Mouse (Mus musculus): ENCODE data around the gene Ttc13. TPM values are rescaled to one million over a fixed set of nuclear protein-coding genes. Genes with fewer than 3 reads are reported as not detected.

The Ttc13 gene
- total and polyA plus RNA-seq, 3 experiments = 9.2 to 35.5 (median 35.1) TPM

DNA sequence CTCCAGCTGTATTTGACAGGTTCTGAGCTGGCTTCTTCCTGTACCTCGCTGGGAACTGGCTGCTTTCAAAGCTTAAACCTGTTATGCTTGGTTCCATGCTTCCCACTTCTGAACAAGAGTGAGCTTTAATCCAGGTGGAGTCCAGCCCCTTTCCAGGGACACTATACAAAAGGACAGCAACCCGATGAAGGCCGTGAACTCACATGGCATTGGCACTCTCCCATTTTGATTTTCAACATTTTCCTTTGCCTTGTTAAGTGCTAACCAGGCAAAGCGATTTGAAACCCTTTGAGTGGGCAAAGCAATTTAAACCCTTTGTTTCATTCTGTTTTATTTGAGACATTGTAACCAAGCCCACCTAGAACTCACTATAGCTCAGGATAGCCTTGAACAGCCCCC lies 33.0 kb upstream of the Ttc13 start:
- TF ChIP-seq GATA1 (IDR thresholded peaks at IDR 0.05; ENCODE audit: borderline replicate concordance, low read length) (no peak), POLR2AphosphoS5 (IDR thresholded peaks at IDR 0.05; ENCODE audit: insufficient replicate concordance, low read depth, low read length) (no peak), GATA2 (IDR thresholded peaks at IDR 0.05; ENCODE audit: borderline replicate concordance, low read depth, low read length) (no peak), TAL1 (conservative IDR thresholded peaks at IDR 0.05; ENCODE audit: low read depth, low read length) (no peak), CTCF (IDR thresholded peaks at IDR 0.05; ENCODE audit: low read depth, low read length) (no peak)
- peaks cover 19% of the 10 kb centered on the region; the same call in 1 of the 2 replicates for H3K27me3 ChIP-seq (ENCODE audit: insufficient read depth, low read length)

DNA sequence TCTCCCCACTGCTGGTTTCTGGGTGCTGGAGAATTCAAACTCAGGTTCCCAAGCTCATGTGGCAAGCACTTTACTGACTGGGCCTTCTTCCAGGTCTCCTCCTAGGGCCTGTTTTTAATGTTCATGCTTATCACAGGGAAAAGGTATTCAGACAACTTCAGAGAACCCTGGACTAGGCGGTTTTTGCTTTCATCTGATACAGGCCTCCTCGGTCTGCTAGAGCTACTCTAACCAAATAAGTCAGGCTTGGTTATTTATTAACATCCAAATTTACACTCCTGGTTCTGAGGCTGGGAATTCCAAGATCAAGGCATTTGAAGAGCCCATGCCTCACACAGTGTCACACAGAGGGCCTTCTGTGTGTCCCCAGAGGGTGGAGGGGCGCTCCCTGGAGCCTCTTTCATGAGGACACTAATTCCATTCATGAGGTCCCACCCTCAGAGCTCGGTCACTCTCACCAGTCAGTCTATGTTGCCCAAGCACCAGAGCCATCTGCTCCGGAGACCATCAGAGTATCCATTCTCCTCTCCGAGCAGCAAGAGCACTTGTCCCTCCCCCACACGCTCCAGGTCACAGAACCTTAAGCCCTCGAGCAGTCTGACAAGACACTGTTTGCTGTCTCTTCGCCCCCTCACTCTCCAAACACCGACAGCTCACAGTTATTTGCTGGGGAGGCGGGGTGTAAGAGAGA lies 32.5 kb upstream of the Ttc13 start:
- Histone ChIP-seq H3K27me3 (ENCODE audit: insufficient read depth, low read length) (peaks cover 21% of the 10 kb centered on the region; the same call in 1 of the 2 replicates), H3K9me3 (replicated peaks) (peaks cover 11% of the 10 kb centered on the region), H3K4me1 (ENCODE audit: insufficient read depth, low read depth, low read length) (peaks cover 9% of the 10 kb centered on the region), H3K4me3 (ENCODE audit: low read depth, low read length) (no peak overlapping the region), H3K36me3 (replicated peaks) (no peaks in the 10 kb centered on the region)
- TF ChIP-seq CTCF (IDR thresholded peaks at IDR 0.05; ENCODE audit: low read depth, low read length) = no peak
- TF ChIP-seq GATA2 (IDR thresholded peaks at IDR 0.05; ENCODE audit: borderline replicate concordance, low read depth, low read length) = no peak
- no peak for TF ChIP-seq TAL1 (conservative IDR thresholded peaks at IDR 0.05; ENCODE audit: low read depth, low read length)
- DNase-seq (ENCODE audit: low spot score) (no peak), ATAC-seq (ENCODE audit: extremely low read depth, insufficient number of reproducible peaks, low FRiP score, poor library complexity, severe bottlenecking) (no peak)

More for the DNA sequence above, 33.0 kb upstream of the Ttc13 start:
- ATAC-seq (ENCODE audit: extremely low read depth, insufficient number of reproducible peaks, low FRiP score, poor library complexity, severe bottlenecking) (no peak), DNase-seq (ENCODE audit: low spot score) (no peak)
- Histone ChIP-seq H3K9me3 (replicated peaks) (peaks cover 11% of the 10 kb centered on the region), H3K4me3 (ENCODE audit: low read depth, low read length) (no peak overlapping the region), H3K4me1 (ENCODE audit: insufficient read depth, low read depth, low read length) (peaks cover 9% of the 10 kb centered on the region), H3K36me3 (replicated peaks) (no peaks in the 10 kb centered on the region)

DNA sequence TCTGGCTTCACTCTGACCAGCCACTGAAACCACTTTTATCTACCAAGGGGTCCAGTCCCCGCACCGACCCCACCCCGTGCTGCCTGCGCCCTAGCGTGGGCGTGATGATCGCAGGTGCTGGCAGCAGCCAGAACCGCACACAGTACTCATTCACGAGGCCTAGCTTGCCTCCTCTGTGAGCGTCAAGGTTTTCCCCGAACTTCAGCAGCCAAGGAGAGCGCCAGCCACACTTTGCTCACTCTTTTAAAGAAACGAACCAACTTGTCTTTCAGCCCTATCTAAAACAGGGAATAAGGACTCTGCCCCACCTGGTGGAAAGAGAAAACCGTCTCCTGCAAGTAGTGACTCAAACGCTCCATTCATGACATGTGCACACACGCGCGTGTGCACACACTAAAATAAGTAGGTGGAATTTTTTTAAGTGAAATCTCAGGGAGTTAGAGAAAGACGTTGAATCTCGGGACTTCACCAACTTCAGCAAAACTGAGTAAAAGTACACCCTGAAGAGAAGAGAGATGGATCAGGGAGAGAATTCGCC lies 30.6 kb upstream of the Ttc13 start:
- Histone ChIP-seq H3K4me3 (ENCODE audit: low read depth, low read length) (no peak overlapping the region), H3K4me1 (ENCODE audit: insufficient read depth, low read depth, low read length) (peaks cover 9% of the 10 kb centered on the region), H3K27me3 (ENCODE audit: insufficient read depth, low read length) (peaks cover 25% of the 10 kb centered on the region; the same call in 1 of the 2 replicates), H3K36me3 (replicated peaks) (no peaks in the 10 kb centered on the region), H3K9me3 (replicated peaks) (peaks cover 11% of the 10 kb centered on the region)
- ATAC-seq (ENCODE audit: extremely low read depth, insufficient number of reproducible peaks, low FRiP score, poor library complexity, severe bottlenecking) (no peak), DNase-seq (ENCODE audit: low spot score) (no peak)
- TF ChIP-seq CTCF (IDR thresholded peaks at IDR 0.05; ENCODE audit: low read depth, low read length) (no peak), GATA1 (IDR thresholded peaks at IDR 0.05; ENCODE audit: borderline replicate concordance, low read length) (no peak), TAL1 (conservative IDR thresholded peaks at IDR 0.05; ENCODE audit: low read depth, low read length) (no peak), POLR2AphosphoS5 (IDR thresholded peaks at IDR 0.05; ENCODE audit: insufficient replicate concordance, low read depth, low read length) (no peak), GATA2 (IDR thresholded peaks at IDR 0.05; ENCODE audit: borderline replicate concordance, low read depth, low read length) (no peak)

DNA sequence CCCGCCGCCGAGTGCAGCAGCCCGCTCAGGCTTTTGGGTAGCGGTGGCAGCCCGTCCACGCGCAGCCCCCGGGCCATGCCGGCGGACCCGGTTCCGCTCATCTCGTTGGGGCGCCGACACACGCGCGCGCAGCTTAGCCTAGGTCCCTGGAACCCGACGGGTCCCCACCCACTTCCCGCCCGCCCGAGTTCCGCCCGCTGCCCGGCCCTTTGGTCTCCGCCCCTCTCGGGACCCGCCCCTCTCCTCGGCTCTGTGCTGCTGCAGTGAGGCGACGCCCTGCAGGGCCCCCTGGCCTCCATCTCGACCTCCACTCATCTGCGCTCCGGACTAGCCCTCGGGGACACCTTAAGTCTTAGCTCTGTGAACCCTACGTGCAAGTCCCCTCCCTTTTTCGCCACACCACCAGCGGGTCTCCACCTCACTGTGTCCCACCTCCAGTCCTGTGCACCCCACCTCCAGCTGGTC lies 30.0 kb upstream of the Ttc13 start, which contains the start of gene Fam89a:
Gene Fam89a, minus strand, starts transcription at position 124 of the 465 bp plus-strand sequence.
- Histone ChIP-seq H3K9me3 (replicated peaks) (peaks cover 11% of the 10 kb centered on the region), H3K4me3 (ENCODE audit: low read depth, low read length) (peak within 1 kb of the TSS; percentile 62; the same call in 1 of the 2 replicates), H3K36me3 (replicated peaks) (no peaks in the 10 kb centered on the region), H3K4me1 (ENCODE audit: insufficient read depth, low read depth, low read length) (peaks cover 9% of the 10 kb centered on the region), H3K27me3 (ENCODE audit: insufficient read depth, low read length) (peaks cover 25% of the 10 kb centered on the region; the same call in 1 of the 2 replicates)
- DNase-seq (ENCODE audit: low spot score) (no peak), ATAC-seq (ENCODE audit: extremely low read depth, insufficient number of reproducible peaks, low FRiP score, poor library complexity, severe bottlenecking) (peak; percentile 34)
- TF ChIP-seq GATA1 (IDR thresholded peaks at IDR 0.05; ENCODE audit: borderline replicate concordance, low read length) = no peak
- TF ChIP-seq CTCF (IDR thresholded peaks at IDR 0.05; ENCODE audit: low read depth, low read length) = no peak
- TF ChIP-seq POLR2AphosphoS5 (IDR thresholded peaks at IDR 0.05; ENCODE audit: insufficient replicate concordance, low read depth, low read length) = no peak
- no peak for TF ChIP-seq TAL1 (conservative IDR thresholded peaks at IDR 0.05; ENCODE audit: low read depth, low read length)
- no peak for TF ChIP-seq GATA2 (IDR thresholded peaks at IDR 0.05; ENCODE audit: borderline replicate concordance, low read depth, low read length)

DNA sequence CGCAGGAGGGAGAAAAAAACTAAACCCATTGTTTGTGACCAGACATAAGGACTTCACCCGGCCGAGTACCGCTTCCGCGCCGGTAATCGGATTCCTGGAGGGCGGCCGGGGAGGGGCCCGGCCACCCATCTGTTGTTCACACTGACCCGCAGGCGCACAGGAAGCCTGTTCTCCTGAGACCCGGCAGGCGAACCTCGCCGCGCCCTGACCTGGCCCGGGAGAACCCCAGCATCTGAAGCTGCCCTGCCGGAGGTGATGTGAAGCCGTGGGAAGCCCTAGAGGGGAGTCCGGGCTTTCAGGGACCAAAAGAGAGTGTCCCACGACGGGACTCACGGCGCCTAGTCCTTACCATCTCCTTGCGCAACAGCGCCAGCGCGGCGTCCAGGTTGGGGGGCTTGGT lies 29.4 kb upstream of the Ttc13 start:
- peaks cover 30% of the 10 kb centered on the region; the same call in 1 of the 2 replicates for H3K27me3 ChIP-seq (ENCODE audit: insufficient read depth, low read length)
- TF ChIP-seq GATA1 (IDR thresholded peaks at IDR 0.05; ENCODE audit: borderline replicate concordance, low read length) (no peak), TAL1 (conservative IDR thresholded peaks at IDR 0.05; ENCODE audit: low read depth, low read length) (no peak), POLR2AphosphoS5 (IDR thresholded peaks at IDR 0.05; ENCODE audit: insufficient replicate concordance, low read depth, low read length) (no peak), CTCF (IDR thresholded peaks at IDR 0.05; ENCODE audit: low read depth, low read length) (no peak), GATA2 (IDR thresholded peaks at IDR 0.05; ENCODE audit: borderline replicate concordance, low read depth, low read length) (no peak)
- H3K4me3 ChIP-seq (ENCODE audit: low read depth, low read length) = peak overlapping the region; percentile 62; the same call in 1 of the 2 replicates
- ATAC-seq (ENCODE audit: extremely low read depth, insufficient number of reproducible peaks, low FRiP score, poor library complexity, severe bottlenecking) (no peak), DNase-seq (ENCODE audit: low spot score) (no peak)
- peaks cover 9% of the 10 kb centered on the region for H3K4me1 ChIP-seq (ENCODE audit: insufficient read depth, low read depth, low read length)
- H3K36me3 ChIP-seq (replicated peaks) = no peaks in the 10 kb centered on the region
- peaks cover 11% of the 10 kb centered on the region for H3K9me3 ChIP-seq (replicated peaks)

DNA sequence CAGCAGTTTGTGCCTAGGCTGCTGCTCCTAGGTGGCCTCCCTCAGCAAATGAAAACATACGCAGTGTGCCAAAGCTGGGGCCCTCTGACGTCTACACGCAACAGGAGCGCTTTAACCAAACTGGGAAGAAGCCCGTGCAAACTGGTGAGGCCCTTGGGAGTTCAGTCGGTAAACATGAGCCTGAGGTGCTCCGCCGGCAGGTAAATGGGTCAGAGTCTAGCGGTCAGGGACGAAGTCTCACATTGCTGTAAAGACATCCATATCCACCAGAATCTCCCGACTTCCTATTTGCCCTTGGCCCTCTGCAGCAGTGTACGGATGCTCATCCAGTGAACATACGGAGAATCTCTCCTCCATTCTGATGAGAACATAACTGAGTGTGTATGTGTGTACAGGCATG lies 24.9 kb upstream of the Ttc13 start:
- ATAC-seq (ENCODE audit: extremely low read depth, insufficient number of reproducible peaks, low FRiP score, poor library complexity, severe bottlenecking) (no peak), DNase-seq (ENCODE audit: low spot score) (no peak)
- Histone ChIP-seq H3K4me1 (ENCODE audit: insufficient read depth, low read depth, low read length) (peaks cover 2% of the 10 kb centered on the region), H3K36me3 (replicated peaks) (no peaks in the 10 kb centered on the region), H3K4me3 (ENCODE audit: low read depth, low read length) (no peak overlapping the region), H3K9me3 (replicated peaks) (peaks cover 6% of the 10 kb centered on the region), H3K27me3 (ENCODE audit: insufficient read depth, low read length) (peaks cover 24% of the 10 kb centered on the region; the same call in 1 of the 2 replicates)
- TF ChIP-seq GATA2 (IDR thresholded peaks at IDR 0.05; ENCODE audit: borderline replicate concordance, low read depth, low read length) (no peak), POLR2AphosphoS5 (IDR thresholded peaks at IDR 0.05; ENCODE audit: insufficient replicate concordance, low read depth, low read length) (no peak), CTCF (IDR thresholded peaks at IDR 0.05; ENCODE audit: low read depth, low read length) (no peak)
